Mouse (Mus musculus) cortical plate, adult 2 months (tissue): ENCODE data around the gene Hmga1.

Source experiments
- CTCF ChIP-seq: fragments of 200-500 bp; IDR thresholded peaks from 2 replicates; pipeline ENCODE4 v1.5.1; 2011; ENCODE audit warnings: mild to moderate bottlenecking, control low read depth, low read length; ENCODE audit not compliant: insufficient read depth; ENCODE audit errors: extremely low read depth
- POLR2A ChIP-seq: fragments of 200-500 bp; IDR thresholded peaks from 2 replicates; pipeline ENCODE4 v1.6.1; 2011; ENCODE audit warnings: mild to moderate bottlenecking, low read length, control low read depth; ENCODE audit not compliant: insufficient read depth; ENCODE audit errors: extremely low read depth

- TF ChIP-seq POLR2A (no peak), CTCF (no peak)
These were observed 2.5 kb downstream of the Hmga1 start for GRCm38 (mm10) chr17:27558845-27559244.
